16 mouse cellular contexts compared by ENCODE assay signal in genomic region chr6:4708971-4709370, GRCm38 (mm10). TPM values are rescaled to one million over a fixed set of nuclear protein-coding genes. Genes with fewer than 3 reads are reported as not detected.
DNase-seq lines count a peak whose midpoint lies in the region; ATAC-seq lines count a peak whose summit lies in the region.
"Had no signal": no experiment of that assay in that cellular context is flagged by ENCODE, and none has a peak within 500 bp of the region (broad histone marks: within the 10 kb centered on the region; RNA-seq: fewer than 3 reads in every experiment).

No protein-coding gene starts in this region.

- peaks cover 9% of the 10 kb centered on the region for H3K4me1 ChIP-seq in heart, embryonic 16.5 days (ENCODE audit: control insufficient read depth, insufficient read depth, low read length)
- H3K4me1 ChIP-seq in hindbrain, embryonic 16.5 days (ENCODE audit: control insufficient read depth, insufficient read depth, low read depth, low read length): no peaks in the 10 kb centered on the region
- H3K4me1 ChIP-seq: embryonic facial prominence, embryonic 12.5 days; forebrain, embryonic 13.5 days; hindbrain, embryonic 15.5 days; midbrain, embryonic 15.5 days; neural tube, embryonic 13.5 days had no signal

- no peaks in the 10 kb centered on the region for H3K36me3 ChIP-seq in heart, embryonic 16.5 days (ENCODE audit: control insufficient read depth, insufficient read depth)
- peaks cover 2% of the 10 kb centered on the region; the same call in 1 of the 2 replicates for H3K36me3 ChIP-seq in hindbrain, embryonic 16.5 days (ENCODE audit: control insufficient read depth, insufficient read depth, low read length)
- H3K36me3 ChIP-seq: midbrain, embryonic 15.5 days had no signal

- no peak overlapping the region for H3K9ac ChIP-seq in heart, embryonic 16.5 days (ENCODE audit: low read length)
- no peak overlapping the region for H3K9ac ChIP-seq in hindbrain, embryonic 16.5 days (ENCODE audit: low read depth, low read length)
- H3K9ac ChIP-seq: embryonic facial prominence, embryonic 12.5 days; forebrain, embryonic 13.5 days; hindbrain, embryonic 15.5 days; midbrain, embryonic 15.5 days; neural tube, embryonic 13.5 days had no signal

- no peak overlapping the region for H3K4me3 ChIP-seq in heart, embryonic 16.5 days (ENCODE audit: low read length)
- H3K4me3 ChIP-seq in hindbrain, embryonic 16.5 days (ENCODE audit: low read length): no peak overlapping the region
- H3K4me3 ChIP-seq: embryonic facial prominence, embryonic 12.5 days; forebrain, embryonic 13.5 days; hindbrain, embryonic 15.5 days; midbrain, embryonic 15.5 days; neural tube, embryonic 13.5 days had no signal

- H3K27ac ChIP-seq in heart, embryonic 16.5 days (ENCODE audit: low read length): no peak overlapping the region
- H3K27ac ChIP-seq in hindbrain, embryonic 16.5 days (ENCODE audit: low read depth, low read length): no peak overlapping the region
- H3K27ac ChIP-seq: embryonic facial prominence, embryonic 12.5 days; forebrain, embryonic 13.5 days; hindbrain, embryonic 15.5 days; macrophage; midbrain, embryonic 15.5 days; neural tube, embryonic 13.5 days had no signal

- H3K4me2 ChIP-seq in heart, embryonic 16.5 days (ENCODE audit: low read depth, low read length): no peak overlapping the region
- H3K4me2 ChIP-seq in hindbrain, embryonic 16.5 days (ENCODE audit: low read length): no peak overlapping the region
- H3K4me2 ChIP-seq: embryonic facial prominence, embryonic 12.5 days; forebrain, embryonic 13.5 days; hindbrain, embryonic 15.5 days; midbrain, embryonic 15.5 days; neural tube, embryonic 13.5 days had no signal

- DNase-seq in cerebellum, postnatal 25 days: peak; percentile 10 to 31
- no peak for DNase-seq in cerebellum, adult 8-10 months
- DNase-seq in 416B (ENCODE audit: low read depth): peak; percentile 32
- peak; percentile 70 for DNase-seq in adrenal gland, postnatal 14 days
- DNase-seq in left cerebral cortex, adult 8-10 months (ENCODE audit: low spot score in 2 of 2): no peak
- no peak for DNase-seq in B cell, adult 2 months
- DNase-seq: kidney, adult 2 months; left cerebral cortex, postnatal 4 days had no signal

- no peaks in the 10 kb centered on the region; the same call in 1 of the 2 replicates for H3K9me3 ChIP-seq in heart, embryonic 16.5 days (replicated peaks; ENCODE audit: control insufficient read depth, low read length)
- no peaks in the 10 kb centered on the region for H3K9me3 ChIP-seq in hindbrain, embryonic 16.5 days (ENCODE audit: control insufficient read depth, low read length)
- H3K9me3 ChIP-seq: embryonic facial prominence, embryonic 12.5 days; forebrain, embryonic 13.5 days; hindbrain, embryonic 15.5 days; midbrain, embryonic 15.5 days; neural tube, embryonic 13.5 days had no signal

- 34% methylated on average over 1 of the region's 1 CpGs for WGBS in heart, embryonic 16.5 days
- 85% methylated on average over 1 of the region's 1 CpGs for WGBS in hindbrain, embryonic 16.5 days

- no peaks in the 10 kb centered on the region for H3K27me3 ChIP-seq in heart, embryonic 16.5 days (ENCODE audit: control insufficient read depth, insufficient read depth, low read length)
- no peaks in the 10 kb centered on the region for H3K27me3 ChIP-seq in hindbrain, embryonic 16.5 days (replicated peaks; ENCODE audit: control insufficient read depth, insufficient read depth, low read length)
- H3K27me3 ChIP-seq: embryonic facial prominence, embryonic 12.5 days; forebrain, embryonic 13.5 days; hindbrain, embryonic 15.5 days; midbrain, embryonic 15.5 days; neural tube, embryonic 13.5 days had no signal

- ATAC-seq in heart, embryonic 16.5 days (replicated peaks; ENCODE audit: extremely low read depth, insufficient read depth, low FRiP score): peak; percentile 69
- ATAC-seq in hindbrain, embryonic 16.5 days: no peak
- ATAC-seq: forebrain, embryonic 13.5 days; midbrain, embryonic 15.5 days had no signal

RNA-seq across cellular contexts. Expression of gene Sgce, which starts 38.0 kb away (rescaled TPM):
- 49.6 and 60.8 TPM in 2 replicates for total RNA-seq in adrenal gland, postnatal 14 days (2021)
- 51.9 and 54.0 TPM in 2 replicates for polyA plus RNA-seq in heart, embryonic 16.5 days (2015; fragmentation: Nextera tagmentation; extraction: Ambion mirVana)
- 58.3 and 59.7 TPM in 2 replicates for polyA plus RNA-seq in hindbrain, embryonic 16.5 days (2015; fragmentation: Nextera tagmentation; extraction: Ambion mirVana)
- 10 to 100 TPM; 33.0 to 37.0 (median 35.7) TPM for total RNA-seq in left cerebral cortex, adult 8-10 months (2022)

RNA-seq across cellular contexts. Expression of gene Peg10, which starts 38.1 kb away (rescaled TPM):
- 461 and 472 TPM in 2 replicates for total RNA-seq in adrenal gland, postnatal 14 days (2021)
- polyA plus RNA-seq in heart, embryonic 16.5 days (2015; fragmentation: Nextera tagmentation; extraction: Ambion mirVana): 1.1 and 1.2 TPM in 2 replicates
- polyA plus RNA-seq in hindbrain, embryonic 16.5 days (2015; fragmentation: Nextera tagmentation; extraction: Ambion mirVana): 4.6 and 7.0 TPM in 2 replicates
- 10 to 100 TPM; 15.3 to 18.5 (median 16.4) TPM for total RNA-seq in left cerebral cortex, adult 8-10 months (2022)

Comparison
In these comparisons a context has a peak if more than half of its experiments do, and no peak if none do; other contexts are left out.
1. DNase-seq: peak in cerebellum, postnatal 25 days (2 of 2), 416B (single experiment) and adrenal gland, postnatal 14 days (single experiment); none in cerebellum, adult 8-10 months (single experiment), left cerebral cortex, adult 8-10 months (0 of 2) and B cell, adult 2 months (0 of 2).
2. RNA of gene Peg10, which starts 38.1 kb away (total RNA-seq): 461 to 472 TPM in adrenal gland, postnatal 14 days; 15.3 to 18.5 TPM in left cerebral cortex, adult 8-10 months; every median in the first group is over 10 times any median in the second.